Mouse (Mus musculus) liver, embryonic 14.5 days (tissue): ENCODE data around the gene Metrn.

Source experiments
- CTCF ChIP-seq: IDR thresholded peaks from 2 replicates; pipeline ENCODE4 v1.5.1; 2016; ENCODE audit warnings: antibody characterized with exemption, low read depth, control low read depth
- EP300 ChIP-seq: IDR thresholded peaks from 2 replicates; pipeline ENCODE4 v1.6.1; 2016; ENCODE audit warnings: antibody characterized with exemption, low read depth

DNA sequence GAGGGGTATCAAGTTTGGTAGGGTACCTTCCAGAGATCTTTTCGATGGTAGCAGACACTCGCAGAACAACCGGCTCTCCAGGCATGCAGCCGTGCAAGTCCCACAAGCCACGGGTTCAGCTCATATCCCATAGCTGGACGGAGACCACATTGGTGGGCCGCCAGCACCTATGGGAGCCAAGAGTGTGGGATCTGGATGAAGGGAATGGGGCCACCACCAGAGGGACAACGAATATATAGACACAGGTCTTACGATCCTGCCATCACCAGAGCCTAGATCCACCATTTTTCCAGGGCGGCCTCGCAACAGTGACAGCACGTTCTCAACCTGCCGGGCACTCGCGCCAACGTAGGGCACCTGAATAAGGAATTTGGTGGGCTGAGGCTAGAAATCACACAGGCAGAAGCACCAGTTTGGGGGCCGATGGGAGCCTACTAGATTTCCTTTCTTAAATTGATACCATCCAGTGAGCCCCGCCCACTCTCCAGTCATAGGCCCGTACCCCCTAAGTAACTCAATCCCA, 5.6 kb downstream of the Metrn start:
- TF ChIP-seq CTCF (peak; percentile 18; the same call in 1 of the 2 replicates), EP300 (no peak)
